Mouse (Mus musculus): ENCODE results near the gene Kank1. TPM values are rescaled to one million over a fixed set of nuclear protein-coding genes. Genes with fewer than 3 reads are reported as not detected.
A peak's percentile ranks its signal among the peaks of the same experiment; 100 is the strongest.

Gene Kank1
- polyA plus RNA-seq, 1 experiment from 2014 or later = 26.6 TPM

DNA sequence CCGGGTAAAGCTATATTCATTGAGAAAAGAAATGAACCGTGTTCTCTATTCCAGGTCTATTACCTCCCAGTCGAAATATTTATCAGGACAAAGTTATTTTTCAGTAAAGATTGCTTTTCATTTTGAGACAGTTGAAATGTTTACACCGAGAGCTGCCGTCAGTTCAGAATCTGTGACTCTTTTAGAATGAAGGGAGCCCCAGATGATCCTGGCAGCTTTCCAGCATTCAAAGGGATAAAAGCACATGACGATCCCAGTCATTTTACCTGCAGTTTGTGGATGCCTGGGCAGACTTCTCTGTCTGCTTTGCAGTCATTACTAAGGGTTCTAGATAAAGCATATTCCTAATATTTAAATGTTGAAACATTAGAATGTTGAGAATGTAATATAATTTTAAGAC lies 107.6 kb downstream of the Kank1 start:
- no peak overlapping the region for H3K4me3 ChIP-seq (replicated peaks)
- H3K27ac ChIP-seq (replicated peaks) = no peak overlapping the region
- ATAC-seq (ENCODE audit: insufficient number of reproducible peaks, low FRiP score, low TSS enrichment, low read depth) = no peak
- peaks cover 23% of the 10 kb centered on the region for H3K4me1 ChIP-seq
- H3K9ac ChIP-seq = no peak overlapping the region
- 40% methylated on average over 6 of the region's 6 CpGs for WGBS
- 0 out of 2 replicates have a peak overlapping the region, but pooled peaks have one; percentile 12 for H3K4me2 ChIP-seq (replicated peaks)
- H3K36me3 ChIP-seq = no peaks in the 10 kb centered on the region
- H3K27me3 ChIP-seq = no peaks in the 10 kb centered on the region
- H3K9me3 ChIP-seq (replicated peaks) = no peaks in the 10 kb centered on the region

DNA sequence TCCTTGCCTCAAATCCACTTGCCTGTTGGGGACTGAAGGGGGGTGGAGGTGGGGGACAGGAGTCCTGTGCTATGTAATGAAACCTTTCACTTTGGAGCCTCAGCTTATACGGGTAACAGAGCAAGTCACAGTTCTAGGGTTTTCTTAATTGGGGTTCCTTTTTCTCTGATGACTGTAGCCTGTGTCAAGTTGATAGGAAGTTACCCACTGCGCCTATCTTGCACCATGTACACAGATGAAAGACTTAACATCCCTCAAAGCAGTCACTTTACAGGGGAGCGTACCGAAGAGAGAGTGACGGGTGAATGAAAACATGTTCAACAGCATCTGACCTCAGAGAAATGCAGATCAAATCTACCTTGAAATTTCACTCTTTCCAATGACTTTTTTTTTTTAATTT lies 109.2 kb downstream of the Kank1 start:
- 83% methylated on average over 5 of the region's 5 CpGs for WGBS
- ATAC-seq (ENCODE audit: insufficient number of reproducible peaks, low FRiP score, low TSS enrichment, low read depth) = no peak

DNA sequence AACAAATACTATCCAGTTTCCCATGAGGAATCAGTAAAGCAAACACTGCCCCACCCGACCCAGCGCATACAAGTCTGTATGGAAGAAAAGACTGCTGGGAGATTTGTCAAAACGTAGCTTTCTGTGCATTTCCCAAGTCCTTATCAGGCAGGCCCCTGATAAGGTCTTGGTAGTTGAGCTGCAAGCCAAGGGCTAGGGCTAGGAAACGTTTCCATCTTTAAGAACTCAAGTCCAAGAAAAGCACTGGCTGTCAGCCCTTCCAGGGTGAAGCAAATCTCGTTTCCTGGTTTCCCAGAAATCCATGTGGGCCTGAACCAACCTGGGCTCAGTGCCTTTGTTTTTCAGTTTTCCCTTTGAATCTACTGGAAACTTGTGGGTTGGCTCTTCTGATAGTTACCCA lies 110.7 kb downstream of the Kank1 start:
- ATAC-seq (ENCODE audit: insufficient number of reproducible peaks, low FRiP score, low TSS enrichment, low read depth) = no peak
- no peaks in the 10 kb centered on the region for H3K9me3 ChIP-seq (replicated peaks)
- WGBS = 70% methylated on average over 5 of the region's 5 CpGs
- H3K4me3 ChIP-seq (replicated peaks) = no peak overlapping the region
- H3K9ac ChIP-seq = no peak overlapping the region
- H3K27ac ChIP-seq (replicated peaks) = no peak overlapping the region
- H3K27me3 ChIP-seq = no peaks in the 10 kb centered on the region
- H3K36me3 ChIP-seq = no peaks in the 10 kb centered on the region
- H3K4me1 ChIP-seq = peaks cover 20% of the 10 kb centered on the region
- no peak overlapping the region for H3K4me2 ChIP-seq (replicated peaks)

More for the DNA sequence above, 109.2 kb downstream of the Kank1 start:
- no peak overlapping the region for H3K27ac ChIP-seq (replicated peaks)
- no peak overlapping the region for H3K9ac ChIP-seq
- H3K4me3 ChIP-seq (replicated peaks) = no peak overlapping the region
- H3K4me1 ChIP-seq = peaks cover 20% of the 10 kb centered on the region
- H3K36me3 ChIP-seq = no peaks in the 10 kb centered on the region
- H3K4me2 ChIP-seq (replicated peaks) = no peak overlapping the region
- H3K9me3 ChIP-seq (replicated peaks) = no peaks in the 10 kb centered on the region
- H3K27me3 ChIP-seq = no peaks in the 10 kb centered on the region

DNA sequence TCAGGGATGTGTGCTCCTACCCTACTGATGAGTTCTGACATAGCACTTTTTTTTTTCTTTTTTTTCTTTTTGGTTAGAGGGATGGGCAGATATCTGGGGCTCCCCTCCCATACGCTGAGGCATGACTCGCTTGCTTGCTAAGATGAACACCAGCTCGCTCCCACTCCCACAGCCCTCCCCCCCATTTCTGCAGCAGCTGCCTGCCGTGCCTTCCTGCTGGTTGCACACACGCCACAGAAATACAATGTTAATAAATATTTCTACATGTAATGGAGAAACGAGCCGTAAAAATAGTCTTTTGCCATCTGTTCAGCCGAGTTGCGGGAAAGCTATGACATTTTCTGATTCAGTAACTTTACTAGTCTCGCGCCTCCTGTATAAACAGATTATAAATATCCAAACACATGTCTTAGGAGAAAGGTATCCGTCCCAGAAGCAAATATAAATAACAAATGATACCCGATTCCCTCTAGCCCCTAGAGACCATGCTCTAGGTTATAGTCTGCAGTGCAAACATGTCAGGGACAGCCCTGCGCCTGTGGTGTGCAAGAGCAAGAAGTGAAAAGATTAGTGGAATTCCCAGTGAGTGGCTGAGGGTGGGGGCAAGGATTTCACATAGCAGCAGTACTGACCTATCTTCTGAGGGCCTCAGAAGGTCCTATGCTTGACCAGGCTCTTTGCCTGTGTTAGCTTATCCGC lies 114.6 kb downstream of the Kank1 start:
- 52% methylated on average over 15 of the region's 15 CpGs for WGBS
- Histone ChIP-seq H3K4me3 (replicated peaks) (no peak overlapping the region), H3K27me3 (no peaks in the 10 kb centered on the region), H3K9ac (no peak overlapping the region), H3K4me2 (replicated peaks) (no peak overlapping the region), H3K4me1 (0 out of 2 replicates have a peak, but pooled peaks cover 8% of the 10 kb centered on the region), H3K9me3 (replicated peaks) (no peaks in the 10 kb centered on the region), H3K36me3 (no peaks in the 10 kb centered on the region), H3K27ac (replicated peaks) (no peak overlapping the region)
- no peak for ATAC-seq (ENCODE audit: insufficient number of reproducible peaks, low FRiP score, low TSS enrichment, low read depth)

DNA sequence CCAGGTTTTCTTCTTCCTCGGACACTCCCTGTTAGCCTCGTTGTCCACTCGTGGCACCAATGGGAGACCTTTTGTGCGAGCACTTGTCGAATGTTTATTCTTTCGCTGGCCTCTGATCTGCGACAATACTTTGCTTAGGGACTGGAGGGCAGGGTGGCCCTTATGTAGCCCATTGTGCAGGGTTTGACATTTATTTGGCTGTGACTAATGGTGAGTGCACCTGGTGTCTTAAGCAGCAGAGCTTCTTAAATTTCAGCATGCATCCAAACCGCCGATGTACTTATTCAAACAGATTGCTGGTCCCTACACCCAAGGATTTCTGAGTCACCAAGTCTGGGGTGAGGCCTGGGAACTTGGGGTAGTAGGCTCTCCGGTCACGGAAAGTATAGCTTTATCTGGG lies 120.3 kb downstream of the Kank1 start:
- no peaks in the 10 kb centered on the region for H3K27me3 ChIP-seq

DNA sequence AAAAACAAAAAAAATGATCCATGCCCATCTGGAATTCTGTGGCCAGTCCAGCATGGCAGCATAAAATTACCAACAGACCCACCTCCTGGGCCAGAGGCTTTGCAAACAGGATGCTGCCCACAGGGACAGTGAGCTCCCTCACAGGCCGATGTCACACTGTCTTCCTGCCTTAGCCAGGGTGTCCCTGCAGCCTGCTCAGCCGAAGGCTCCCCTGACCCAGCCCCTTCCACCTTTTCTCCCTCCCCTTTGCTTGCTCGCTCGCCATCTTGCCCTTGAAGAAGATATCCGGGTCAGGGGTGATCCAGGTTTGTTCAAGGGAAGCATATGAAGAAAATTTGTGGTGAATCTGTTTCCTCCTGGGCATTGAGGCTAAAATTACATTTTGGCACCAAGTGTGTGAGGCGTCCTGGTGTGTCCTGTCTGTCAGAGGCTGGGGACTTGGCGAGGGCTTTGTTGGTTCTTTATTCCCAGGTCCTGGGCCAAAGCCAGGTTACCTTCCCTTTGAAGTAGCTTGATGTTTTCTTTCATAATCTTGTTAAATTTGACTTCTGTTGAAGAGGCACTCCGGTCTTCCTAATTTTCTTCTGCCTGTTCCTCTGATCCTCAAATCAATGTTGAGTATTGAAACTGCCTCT lies 121.8 kb downstream of the Kank1 start:
- H3K4me1 ChIP-seq = peaks cover 19% of the 10 kb centered on the region
- ATAC-seq (ENCODE audit: insufficient number of reproducible peaks, low FRiP score, low TSS enrichment, low read depth) = no peak
- H3K9ac ChIP-seq = no peak overlapping the region
- no peak overlapping the region for H3K4me3 ChIP-seq (replicated peaks)
- no peaks in the 10 kb centered on the region for H3K36me3 ChIP-seq
- H3K4me2 ChIP-seq (replicated peaks) = no peak overlapping the region
- H3K9me3 ChIP-seq (replicated peaks) = no peaks in the 10 kb centered on the region
- H3K27me3 ChIP-seq = no peaks in the 10 kb centered on the region
- WGBS = 42% methylated on average over 8 of the region's 8 CpGs
- no peak overlapping the region for H3K27ac ChIP-seq (replicated peaks)

More for the DNA sequence above, 120.3 kb downstream of the Kank1 start:
- ATAC-seq (ENCODE audit: insufficient number of reproducible peaks, low FRiP score, low TSS enrichment, low read depth) = no peak
- Histone ChIP-seq H3K27ac (replicated peaks) (no peak overlapping the region; the same call in 1 of the 2 replicates), H3K4me3 (replicated peaks) (no peak overlapping the region), H3K9me3 (replicated peaks) (no peaks in the 10 kb centered on the region), H3K36me3 (no peaks in the 10 kb centered on the region), H3K9ac (no peak overlapping the region), H3K4me1 (peaks cover 23% of the 10 kb centered on the region), H3K4me2 (replicated peaks) (no peak overlapping the region)
- 63% methylated on average over 11 of the region's 11 CpGs for WGBS

DNA sequence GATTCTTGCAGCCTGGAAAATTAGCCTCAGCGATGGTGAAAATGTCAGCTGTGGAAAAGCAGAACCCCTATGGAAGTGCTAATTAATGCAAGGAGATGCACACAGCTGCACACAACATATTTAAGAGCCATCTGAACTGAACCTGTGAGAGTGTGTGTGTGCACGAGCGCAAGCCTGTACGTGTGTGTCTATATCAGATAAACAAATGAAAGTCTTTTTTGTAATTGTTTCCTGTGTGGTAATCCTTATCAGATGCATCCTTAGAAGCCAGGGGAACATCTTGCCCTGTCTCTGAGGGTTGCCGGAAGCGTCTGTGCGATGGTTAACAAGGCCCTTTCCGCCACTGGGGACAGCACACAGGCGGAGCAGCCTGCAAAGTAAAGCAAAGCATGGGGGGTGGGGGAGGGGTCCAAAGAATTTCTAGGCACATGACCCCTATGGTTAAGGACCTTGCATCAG lies 123.8 kb downstream of the Kank1 start:
- H3K27ac ChIP-seq (replicated peaks) = no peak overlapping the region
- ATAC-seq (ENCODE audit: insufficient number of reproducible peaks, low FRiP score, low TSS enrichment, low read depth) = no peak
- WGBS = 20% methylated on average over 9 of the region's 9 CpGs
- H3K4me1 ChIP-seq = peaks cover 19% of the 10 kb centered on the region
- H3K4me3 ChIP-seq (replicated peaks) = no peak overlapping the region
- no peaks in the 10 kb centered on the region for H3K9me3 ChIP-seq (replicated peaks)
- no peaks in the 10 kb centered on the region for H3K27me3 ChIP-seq
- H3K36me3 ChIP-seq = no peaks in the 10 kb centered on the region
- 0 out of 2 replicates have a peak overlapping the region, but pooled peaks have one; percentile 4 for H3K4me2 ChIP-seq (replicated peaks)
- no peak overlapping the region for H3K9ac ChIP-seq

DNA sequence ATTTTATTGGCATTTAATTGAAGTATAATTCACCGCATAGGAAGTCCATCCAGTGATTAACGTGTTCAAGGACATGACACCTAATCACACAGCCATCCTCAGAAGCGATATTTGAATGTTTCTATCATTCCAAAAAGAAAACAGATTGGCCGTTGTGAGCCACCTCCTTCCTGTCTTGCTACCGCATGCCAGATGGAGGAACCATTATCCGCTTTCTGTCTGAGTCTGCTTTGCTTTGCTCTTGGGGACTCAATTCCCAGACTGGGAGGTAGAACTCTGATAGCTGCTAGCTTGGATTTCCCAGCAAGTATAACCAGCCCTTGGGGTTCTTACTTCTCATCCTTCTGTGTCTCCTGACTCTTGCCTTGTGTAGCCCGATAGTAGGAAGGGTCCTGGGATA lies 125.2 kb downstream of the Kank1 start:
- Histone ChIP-seq H3K27me3 (no peaks in the 10 kb centered on the region), H3K4me2 (replicated peaks) (no peak overlapping the region), H3K27ac (replicated peaks) (no peak overlapping the region), H3K9ac (no peak overlapping the region), H3K36me3 (no peaks in the 10 kb centered on the region), H3K4me1 (peaks cover 19% of the 10 kb centered on the region), H3K4me3 (replicated peaks) (no peak overlapping the region), H3K9me3 (replicated peaks) (no peaks in the 10 kb centered on the region)
- WGBS = 68% methylated on average over 7 of the region's 7 CpGs
- ATAC-seq (ENCODE audit: insufficient number of reproducible peaks, low FRiP score, low TSS enrichment, low read depth) = no peak

DNA sequence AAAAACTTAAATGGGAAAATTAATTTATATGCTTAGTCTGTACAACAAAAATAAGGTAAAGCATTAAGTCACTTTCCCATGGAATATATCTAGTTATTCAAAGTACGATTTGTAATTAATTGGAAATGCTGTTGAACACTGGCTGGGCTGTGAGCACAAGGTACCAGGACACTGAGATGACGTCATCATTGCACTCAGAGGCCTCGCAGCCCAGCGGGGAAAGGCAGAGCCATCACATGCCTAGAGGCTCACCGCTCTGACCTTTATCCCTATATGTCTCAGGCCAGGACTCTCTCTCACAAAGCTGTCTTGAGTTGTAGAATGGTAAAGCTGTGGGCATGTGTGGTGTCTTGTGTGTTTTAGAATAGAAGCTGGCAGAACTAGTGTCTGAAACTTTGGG lies 128.9 kb downstream of the Kank1 start:
- Histone ChIP-seq H3K27me3 (no peaks in the 10 kb centered on the region), H3K9ac (no peak overlapping the region), H3K36me3 (no peaks in the 10 kb centered on the region), H3K9me3 (replicated peaks) (no peaks in the 10 kb centered on the region), H3K4me3 (replicated peaks) (no peak overlapping the region), H3K27ac (replicated peaks) (no peak overlapping the region), H3K4me1 (peaks cover 6% of the 10 kb centered on the region), H3K4me2 (replicated peaks) (no peak overlapping the region)
- no peak for ATAC-seq (ENCODE audit: insufficient number of reproducible peaks, low FRiP score, low TSS enrichment, low read depth)
- WGBS = 65% methylated on average over 5 of the region's 5 CpGs

DNA sequence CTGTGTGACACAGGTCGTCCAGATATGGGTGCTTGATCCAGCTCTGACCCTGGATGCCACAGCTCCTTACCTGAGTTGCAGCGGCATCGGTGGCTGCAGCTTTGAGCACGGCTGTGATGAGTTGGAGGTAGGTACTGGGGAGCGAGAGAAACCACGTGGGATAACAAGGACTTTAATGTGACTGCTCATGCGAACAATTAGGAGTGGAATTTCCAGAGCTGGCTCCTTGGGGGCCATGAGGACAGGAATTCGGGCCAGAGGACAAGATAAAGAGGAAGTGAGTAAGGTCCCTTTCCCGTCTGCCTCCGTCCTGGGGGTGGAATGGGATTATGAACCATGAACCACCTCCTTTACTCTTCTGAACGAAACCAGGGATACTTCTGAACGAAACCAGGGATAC lies 129.8 kb downstream of the Kank1 start:
- no peak for ATAC-seq (ENCODE audit: insufficient number of reproducible peaks, low FRiP score, low TSS enrichment, low read depth)
- Histone ChIP-seq H3K36me3 (no peaks in the 10 kb centered on the region), H3K4me2 (replicated peaks) (no peak overlapping the region), H3K27me3 (no peaks in the 10 kb centered on the region), H3K4me1 (no peaks in the 10 kb centered on the region), H3K27ac (replicated peaks) (no peak overlapping the region), H3K4me3 (replicated peaks) (no peak overlapping the region), H3K9me3 (replicated peaks) (no peaks in the 10 kb centered on the region), H3K9ac (no peak overlapping the region)
- WGBS = 48% methylated on average over 12 of the region's 12 CpGs

DNA sequence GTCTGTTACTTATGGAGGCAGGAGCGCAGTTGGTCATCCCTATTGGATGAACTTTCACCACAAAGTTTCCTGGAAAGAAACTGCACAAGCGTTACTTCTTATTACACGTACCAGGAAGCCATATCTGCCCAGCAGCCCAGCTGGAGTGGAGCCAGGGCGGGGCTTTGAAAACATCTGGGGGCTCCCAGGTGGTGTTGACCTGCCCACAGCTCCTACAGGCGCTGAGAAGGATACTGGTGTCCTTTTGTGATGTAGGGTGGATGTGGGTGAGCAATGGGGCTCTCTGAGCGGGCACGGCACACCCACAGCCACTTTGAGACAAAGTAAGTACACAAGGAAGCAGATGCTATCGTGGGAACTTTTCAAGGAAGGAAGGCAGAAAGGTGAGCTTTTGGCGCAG lies 133.7 kb downstream of the Kank1 start:
- Histone ChIP-seq H3K27ac (replicated peaks) (no peak overlapping the region), H3K36me3 (no peaks in the 10 kb centered on the region), H3K27me3 (no peaks in the 10 kb centered on the region), H3K9ac (no peak overlapping the region), H3K4me1 (peaks cover 9% of the 10 kb centered on the region), H3K4me3 (replicated peaks) (no peak overlapping the region), H3K9me3 (replicated peaks) (no peaks in the 10 kb centered on the region), H3K4me2 (replicated peaks) (no peak overlapping the region)
- ATAC-seq (ENCODE audit: insufficient number of reproducible peaks, low FRiP score, low TSS enrichment, low read depth) = no peak
- 89% methylated on average over 9 of the region's 9 CpGs for WGBS
